Mouse (Mus musculus): ENCODE data around the gene Stk33.
"Not testable (repeated sequence)": the region's sequence is repeated elsewhere in the genome, so short reads cannot be mapped to it uniquely, and the experiment has no call there.

The Stk33 gene

GRCm38 (mm10) chr7:109438781-109439591 is at the start of gene Stk33:
Gene Stk33 (minus strand): TSS chr7:109439081.
- DNase-seq (ENCODE audit: low read depth, low spot score) = no peak

DNA sequence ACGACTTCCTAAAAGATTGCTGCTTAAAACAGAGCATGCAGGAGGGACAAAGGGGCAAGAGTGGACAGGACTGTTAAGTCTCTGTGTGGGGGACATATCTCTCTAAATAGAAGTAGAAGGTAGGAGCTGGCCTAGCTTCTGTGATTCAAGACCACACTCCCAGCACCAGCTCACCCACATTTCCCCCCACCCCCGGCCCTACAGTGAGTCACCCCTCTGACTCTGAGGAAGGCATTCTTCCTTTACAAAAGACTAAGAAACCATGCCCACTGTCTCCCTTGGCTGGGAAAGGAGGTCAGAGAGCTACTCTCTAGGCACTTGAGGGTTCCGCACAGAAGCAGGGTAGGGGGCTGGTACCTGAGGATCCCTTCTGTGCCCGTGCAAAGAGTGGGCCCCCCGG is 45.3 kb upstream of the Stk33 start:
- DNase-seq (ENCODE audit: low read depth, low spot score) = peak; percentile 4

DNA sequence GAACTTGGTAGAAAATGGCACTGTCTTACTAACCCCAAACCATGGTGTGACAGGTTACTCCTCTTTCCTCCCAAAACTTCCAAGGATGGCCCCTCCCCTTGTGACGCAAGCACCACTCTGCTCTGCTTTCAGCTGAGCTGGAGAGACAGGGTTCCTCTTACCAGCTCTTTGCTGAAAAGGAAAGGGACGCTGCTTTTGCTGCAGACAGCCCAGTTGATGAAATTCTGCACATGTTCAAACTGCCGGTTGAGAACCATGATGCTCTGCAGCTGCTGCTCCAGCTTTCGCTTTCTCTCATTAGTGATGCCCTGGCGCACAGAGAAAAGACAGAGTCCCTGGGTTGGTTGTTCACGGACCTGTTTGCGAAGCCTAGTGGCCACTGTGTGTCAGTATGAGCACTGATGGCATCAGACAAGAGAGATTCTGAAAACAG is 41.9 kb upstream of the Stk33 start:
- DNase-seq (ENCODE audit: low read depth, low spot score) = peak; percentile 13

DNA sequence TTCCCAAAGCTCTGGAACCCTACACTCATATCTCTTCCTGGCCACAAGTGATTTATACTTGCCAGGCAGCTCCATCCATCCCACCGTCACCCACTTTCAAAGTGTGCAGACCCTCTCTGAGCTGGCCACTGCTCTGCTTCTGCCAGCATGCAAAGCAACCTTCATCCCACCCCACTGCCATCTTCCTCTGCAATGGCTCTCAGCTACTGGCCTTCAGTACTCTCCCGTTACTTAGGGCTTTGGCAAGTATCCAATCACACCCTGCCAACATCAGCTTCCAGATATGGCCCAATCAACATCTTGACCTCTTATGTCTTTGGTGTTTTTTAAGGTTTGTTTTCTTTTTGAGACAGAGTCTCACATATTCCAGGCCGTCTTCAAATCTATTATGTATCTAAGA is 39.0 kb upstream of the Stk33 start:
- no peak for DNase-seq (ENCODE audit: low read depth, low spot score)

DNA sequence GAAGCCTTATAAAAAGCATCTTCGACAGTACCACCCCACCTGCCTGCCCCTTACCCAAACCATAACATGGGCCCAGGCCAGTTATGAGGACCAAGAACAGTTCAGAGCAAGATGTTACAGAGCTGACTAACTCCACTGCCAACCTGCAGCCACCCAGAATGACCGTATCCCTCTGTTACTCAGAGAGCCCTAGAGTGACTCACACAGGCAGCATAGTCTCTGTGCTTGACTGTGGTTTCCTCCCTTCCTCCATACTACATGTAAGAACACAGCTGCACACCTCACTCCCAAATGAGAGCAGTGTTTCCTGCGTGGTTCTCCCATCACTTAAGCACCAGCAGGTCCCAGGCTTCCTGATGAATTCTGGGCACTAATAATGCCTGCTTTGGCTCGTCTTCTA is 31.8 kb upstream of the Stk33 start:
- DNase-seq (ENCODE audit: low read depth, low spot score) = peak; percentile 65

DNA sequence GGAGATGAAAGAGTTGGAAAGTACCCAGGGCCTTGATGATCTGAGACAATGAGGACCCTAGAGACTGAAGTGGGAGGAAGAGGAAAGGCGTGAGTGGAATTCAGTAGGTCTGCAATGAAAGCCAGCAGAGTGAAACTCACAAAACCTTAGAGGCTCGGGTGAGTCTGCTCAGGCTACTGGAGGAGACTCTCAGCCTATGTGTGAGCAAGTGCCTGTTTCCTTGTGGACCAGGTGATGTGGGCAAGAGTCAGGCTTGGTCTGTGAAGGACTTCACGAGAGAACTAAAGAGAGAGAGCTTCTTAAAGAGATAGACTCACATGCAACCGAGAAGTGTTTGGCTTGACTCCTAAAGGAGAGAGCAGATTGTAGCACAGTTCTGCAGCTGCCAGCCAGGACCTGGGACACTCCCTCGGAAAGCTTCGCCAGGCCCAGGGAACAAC is 29.4 kb upstream of the Stk33 start:
- DNase-seq (ENCODE audit: low read depth, low spot score) = no peak

GRCm38 (mm10) chr7:109467591-109467990 is 28.7 kb upstream of the Stk33 start:
- DNase-seq (ENCODE audit: low read depth, low spot score) = no peak

DNA sequence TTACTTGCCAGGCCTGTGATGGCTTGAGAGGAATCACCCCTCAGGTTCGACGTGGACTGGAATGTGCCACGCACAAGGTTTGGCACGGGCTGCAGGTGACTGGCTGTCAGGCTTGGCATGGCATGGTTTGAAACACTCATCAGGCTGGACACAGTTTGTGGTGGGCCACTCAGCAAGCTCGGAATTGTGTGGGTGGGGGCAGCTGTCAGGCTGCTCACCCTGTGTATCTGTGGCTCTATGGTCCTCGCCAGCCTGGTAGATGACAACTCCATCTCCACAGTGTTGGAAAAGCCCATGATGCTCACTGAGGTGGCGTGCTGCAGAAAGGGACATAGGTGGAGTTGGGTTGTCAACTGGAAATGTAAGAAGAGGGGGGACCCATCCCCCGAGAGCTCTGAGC is 21.8 kb upstream of the Stk33 start:
- DNase-seq (ENCODE audit: low read depth, low spot score) = no peak

DNA sequence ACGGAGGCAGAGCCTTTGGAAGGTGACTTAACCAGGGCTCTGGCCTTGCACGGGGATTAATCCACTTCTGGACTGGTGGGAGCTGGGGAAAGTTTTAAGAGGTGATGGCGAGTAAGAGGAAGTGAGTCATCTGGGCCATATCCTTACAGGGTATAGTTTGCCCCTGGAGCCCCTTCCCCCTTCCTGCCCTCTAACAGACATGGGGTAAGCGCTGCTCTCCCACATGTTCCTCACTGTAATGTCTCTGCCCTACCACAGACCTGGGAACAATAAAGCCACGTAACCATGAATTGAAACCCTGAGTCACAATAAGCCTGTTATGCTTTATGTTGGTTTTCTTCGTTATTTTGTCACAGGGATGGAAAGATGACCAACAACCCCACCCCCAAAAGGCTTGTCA is 17.7 kb upstream of the Stk33 start:
- DNase-seq (ENCODE audit: low read depth, low spot score) = peak; percentile 40

DNA sequence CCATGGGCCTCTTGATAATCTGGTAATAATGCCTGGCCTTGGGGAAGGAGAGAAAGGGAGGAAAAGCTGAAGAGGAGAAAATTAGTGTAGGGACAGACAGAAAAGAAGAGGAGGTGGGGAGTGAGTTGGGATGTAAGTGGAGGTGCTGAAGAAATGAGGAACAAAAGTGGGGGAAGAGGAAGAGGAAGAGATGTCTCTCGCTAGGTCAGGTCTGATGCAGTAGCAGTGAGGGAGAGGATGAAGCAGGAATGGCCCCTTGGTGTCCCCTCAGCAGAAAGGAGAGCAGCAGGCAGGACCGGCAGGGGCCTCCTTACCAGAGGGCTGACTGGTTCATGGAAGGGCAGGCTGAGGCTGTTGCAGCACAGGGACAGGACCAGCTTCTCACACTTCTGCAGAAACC is 16.9 kb upstream of the Stk33 start:
- DNase-seq (ENCODE audit: low read depth, low spot score) = no peak

DNA sequence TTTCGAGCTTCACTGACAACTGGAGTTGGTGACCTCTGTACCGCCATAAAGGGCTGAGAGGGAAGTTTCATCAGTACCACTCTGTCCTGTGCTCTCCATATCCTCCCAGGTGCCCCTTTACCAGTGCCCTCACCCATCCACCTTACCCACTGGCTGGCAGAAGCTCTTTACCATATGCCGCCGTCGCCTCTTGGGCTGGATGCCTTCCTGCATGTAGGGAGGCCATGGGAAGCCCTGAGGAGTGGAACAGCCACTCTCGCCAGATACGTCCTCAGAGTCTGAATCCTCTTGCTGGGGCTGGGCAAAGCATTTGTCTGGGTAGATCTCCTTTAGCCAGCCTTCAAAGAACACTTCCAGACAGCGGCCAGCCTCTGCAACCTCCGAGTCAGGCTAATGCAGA is 16.0 kb upstream of the Stk33 start:
- DNase-seq (ENCODE audit: low read depth, low spot score) = no peak

GRCm38 (mm10) chr7:109448060-109448459 is 9.2 kb upstream of the Stk33 start:
- no peak for DNase-seq (ENCODE audit: low read depth, low spot score)

DNA sequence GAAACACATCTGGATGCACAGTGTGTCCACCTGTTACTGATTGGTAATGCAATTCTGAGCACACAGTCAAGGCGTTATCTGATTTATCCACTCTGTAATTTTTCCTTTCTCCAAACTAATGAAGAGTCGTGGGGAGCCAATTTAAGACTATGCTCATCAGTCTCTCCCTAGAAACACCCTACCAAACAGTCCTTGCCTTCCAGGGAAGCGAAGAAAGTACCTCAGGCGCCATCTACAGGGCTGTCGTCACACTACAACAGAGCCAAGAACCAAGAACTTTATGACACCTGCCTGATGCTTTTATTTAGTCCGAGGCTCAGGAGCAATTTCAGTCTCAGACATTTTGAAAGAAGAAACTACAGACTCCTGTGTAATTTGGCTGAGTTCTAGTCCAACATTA is 6.1 kb upstream of the Stk33 start:
- peak; percentile 52 for DNase-seq (ENCODE audit: low read depth, low spot score)

- no peak for DNase-seq (ENCODE audit: low read depth, low spot score)
Measured at GRCm38 (mm10) chr7:109442739-109443138, 3.9 kb upstream of the Stk33 start.

DNA sequence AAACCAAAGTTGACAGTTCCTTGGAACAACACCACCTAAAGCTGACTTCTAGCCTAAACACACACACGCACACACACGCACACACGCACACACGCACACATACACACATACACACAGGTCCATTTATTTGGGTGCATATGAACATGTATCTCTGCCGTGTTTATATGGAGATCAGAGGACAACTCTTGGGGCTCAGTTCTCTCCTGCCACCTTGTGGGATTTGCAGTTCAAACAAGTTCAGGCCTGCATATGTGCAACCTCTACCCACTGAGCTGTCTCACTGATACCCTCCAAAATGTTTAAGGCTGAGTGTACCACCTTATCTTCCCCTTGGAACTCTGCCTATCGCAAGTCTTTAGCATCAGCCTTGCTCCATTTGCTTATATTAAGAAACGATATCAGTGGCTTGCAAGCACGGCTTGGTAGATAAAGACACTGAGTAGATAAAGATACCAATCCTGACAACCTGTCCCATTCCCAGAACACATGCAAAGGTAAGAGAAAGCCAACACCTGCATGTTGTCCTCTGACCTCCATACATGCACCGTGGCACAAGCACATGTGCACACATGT is 1.9 kb upstream of the Stk33 start:
- DNase-seq (ENCODE audit: low read depth, low spot score) = no peak

DNA sequence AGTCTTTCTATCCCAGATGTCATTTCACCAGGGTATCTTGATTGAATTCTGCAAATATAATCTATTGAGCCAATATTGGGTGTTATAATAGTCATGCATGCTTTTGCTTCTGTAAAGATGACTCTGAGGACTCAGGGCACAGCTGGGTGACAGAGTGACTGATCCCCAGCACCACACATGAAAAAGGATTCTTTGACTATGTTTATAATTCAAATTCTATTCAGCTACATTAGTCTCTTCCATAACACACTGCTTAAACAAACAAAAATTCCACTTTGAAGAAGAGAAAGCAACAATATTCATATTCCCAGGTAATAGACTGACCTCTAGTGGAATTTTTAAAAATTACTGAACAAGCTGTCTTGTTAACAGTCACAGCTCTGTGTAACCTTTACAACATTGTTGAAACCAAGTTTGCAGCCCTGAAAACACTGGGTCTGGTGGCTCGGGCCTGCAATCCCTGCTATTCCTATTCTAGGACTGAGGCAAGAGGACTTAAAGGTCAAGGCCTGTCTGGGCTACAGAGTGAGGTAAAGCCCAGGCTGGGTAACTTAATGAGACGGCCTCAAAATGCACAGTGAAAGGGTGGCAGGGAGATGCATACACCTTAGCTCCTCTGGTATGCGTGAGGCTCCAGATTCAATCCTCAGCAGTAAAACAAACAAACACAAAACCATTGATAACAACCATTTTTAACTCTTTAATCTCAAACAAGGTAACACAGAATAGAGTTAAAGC is 14.3 kb downstream of the Stk33 start:
- peak; percentile 29 for DNase-seq (ENCODE audit: low read depth, low spot score)

DNA sequence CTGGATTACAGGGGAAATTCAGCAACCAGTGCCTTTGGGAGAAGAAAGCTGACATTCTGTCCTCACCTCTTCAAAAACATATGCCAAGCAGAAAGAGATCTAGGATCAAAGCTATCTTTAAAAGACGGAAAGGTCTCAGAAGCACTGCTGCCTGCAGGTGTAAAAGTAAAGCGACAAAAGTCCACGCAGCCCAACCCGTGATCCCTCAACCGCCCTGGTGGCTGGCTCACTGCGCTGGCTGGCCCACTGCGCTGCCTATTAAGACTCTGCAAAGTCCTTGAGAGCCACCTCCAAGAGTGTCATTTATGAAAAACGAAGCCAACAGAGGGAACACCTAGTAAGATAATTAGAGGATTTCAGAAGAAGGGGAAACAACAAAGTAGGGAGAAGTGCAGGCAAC is 16.1 kb downstream of the Stk33 start:
- DNase-seq (ENCODE audit: low read depth, low spot score) = no peak

DNA sequence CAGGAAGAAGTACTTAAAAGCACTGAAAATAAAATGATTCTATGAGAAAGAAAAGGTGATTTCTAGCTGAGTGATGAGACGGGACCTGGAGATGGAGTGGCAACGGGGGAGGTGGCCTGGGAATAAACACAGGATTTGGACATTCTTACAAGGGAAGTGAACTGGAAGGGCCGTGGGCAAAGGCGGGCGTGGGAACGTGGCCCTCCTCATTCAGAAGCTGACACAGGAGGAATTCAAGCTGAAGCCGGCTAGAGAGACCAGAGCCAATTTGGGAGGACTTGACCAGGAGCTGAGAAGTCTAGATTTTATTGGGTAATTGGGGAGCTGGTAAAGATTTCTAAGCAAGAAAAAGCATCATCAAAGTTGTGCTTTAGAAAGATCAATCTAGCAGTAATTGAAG is 33.4 kb downstream of the Stk33 start:
- DNase-seq (ENCODE audit: low read depth, low spot score) = no peak

- DNase-seq (ENCODE audit: low read depth, low spot score) = no peak
Measured at GRCm38 (mm10) chr7:109399299-109399698, 39.6 kb downstream of the Stk33 start.

GRCm38 (mm10) chr7:109381131-109381530 is 57.8 kb downstream of the Stk33 start:
- no peak for DNase-seq (ENCODE audit: low read depth, low spot score)

DNA sequence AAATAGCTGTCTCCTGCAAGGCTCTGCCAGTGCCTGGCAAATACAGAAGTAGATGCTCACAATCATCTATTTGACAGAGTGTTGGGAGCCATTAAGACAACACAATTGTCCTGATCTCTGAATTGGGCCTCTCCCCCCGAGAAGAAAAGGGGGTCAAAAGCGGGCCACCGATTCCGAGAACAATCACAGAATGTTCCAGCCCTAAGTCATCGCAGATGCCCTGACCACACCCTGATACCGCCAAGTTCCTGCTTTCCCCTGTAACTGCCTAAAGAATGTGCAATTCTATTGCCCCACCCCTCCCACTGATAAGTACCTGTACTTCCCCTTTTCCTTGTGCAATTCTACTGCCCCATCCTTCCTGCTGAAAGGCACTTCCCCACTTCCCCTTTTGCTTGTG is 65.3 kb downstream of the Stk33 start:
- DNase-seq (ENCODE audit: low read depth, low spot score) = not testable (repeated sequence)

GRCm38 (mm10) chr7:109358435-109359187 is 80.3 kb downstream of the Stk33 start:
- no peak for DNase-seq (ENCODE audit: low read depth, low spot score)
